Mouse (Mus musculus): ENCODE results near the gene Mapre3. TPM values are rescaled to one million over a fixed set of nuclear protein-coding genes. Genes with fewer than 3 reads are reported as not detected.

The Mapre3 gene
- polyA plus RNA-seq, 1 experiment from 2014 or later: 14.1 TPM

GRCm38 (mm10) chr5:30825821-30826220 is 11.4 kb downstream of the Mapre3 start:
- WGBS: 59% methylated on average over 6 of the region's 6 CpGs
- H3K9me3 ChIP-seq (ENCODE audit: control insufficient read depth, low read length): no peaks in the 10 kb centered on the region
- DNase-seq (ENCODE audit: low spot score): no peak

GRCm38 (mm10) chr5:30833416-30833815 is 19.0 kb downstream of the Mapre3 start:
- TF ChIP-seq EP300 (optimal IDR thresholded peaks at IDR 0.05) (no peak), CTCF (IDR thresholded peaks at IDR 0.05; ENCODE audit: low read depth) (no peak)
- Histone ChIP-seq H3K36me3 (ENCODE audit: control insufficient read depth, insufficient read depth, low read length) (no peaks in the 10 kb centered on the region), H3K9me3 (ENCODE audit: control insufficient read depth, low read length) (no peaks in the 10 kb centered on the region), H3K9ac (ENCODE audit: low read length) (no peak overlapping the region), H3K27me3 (ENCODE audit: control insufficient read depth, insufficient read depth, low read length) (no peaks in the 10 kb centered on the region), H3K4me2 (replicated peaks; ENCODE audit: low read depth) (no peak overlapping the region), H3K4me3 (ENCODE audit: low read depth, low read length) (no peak overlapping the region), H3K4me1 (replicated peaks; ENCODE audit: control insufficient read depth, insufficient read depth) (no peaks in the 10 kb centered on the region), H3K27ac (replicated peaks) (no peak overlapping the region)
- 82% methylated on average over 3 of the region's 3 CpGs for WGBS
- no peak for DNase-seq (ENCODE audit: low spot score)
- peak; percentile 85 for ATAC-seq (ENCODE audit: low FRiP score, low TSS enrichment)

More at GRCm38 (mm10) chr5:30825821-30826220, 11.4 kb downstream of the Mapre3 start:
- no peaks in the 10 kb centered on the region for H3K4me1 ChIP-seq (replicated peaks; ENCODE audit: control insufficient read depth, insufficient read depth)
- no peak overlapping the region for H3K27ac ChIP-seq (replicated peaks)
- no peak for ATAC-seq (ENCODE audit: low FRiP score, low TSS enrichment)
- no peak overlapping the region for H3K4me2 ChIP-seq (replicated peaks; ENCODE audit: low read depth)
- TF ChIP-seq EP300 (optimal IDR thresholded peaks at IDR 0.05) (no peak), CTCF (IDR thresholded peaks at IDR 0.05; ENCODE audit: low read depth) (no peak)
- H3K36me3 ChIP-seq (ENCODE audit: control insufficient read depth, insufficient read depth, low read length): no peaks in the 10 kb centered on the region
- H3K9ac ChIP-seq (ENCODE audit: low read length): no peak overlapping the region
- no peaks in the 10 kb centered on the region for H3K27me3 ChIP-seq (ENCODE audit: control insufficient read depth, insufficient read depth, low read length)
- no peak overlapping the region for H3K4me3 ChIP-seq (ENCODE audit: low read depth, low read length)

GRCm38 (mm10) chr5:30839731-30840130 is 25.3 kb downstream of the Mapre3 start:
- no peak overlapping the region for H3K9ac ChIP-seq (ENCODE audit: low read length)
- H3K4me2 ChIP-seq (replicated peaks; ENCODE audit: low read depth): no peak overlapping the region
- H3K4me1 ChIP-seq (replicated peaks; ENCODE audit: control insufficient read depth, insufficient read depth): no peaks in the 10 kb centered on the region
- no peaks in the 10 kb centered on the region for H3K36me3 ChIP-seq (ENCODE audit: control insufficient read depth, insufficient read depth, low read length)
- H3K4me3 ChIP-seq (ENCODE audit: low read depth, low read length): no peak overlapping the region
- no peak overlapping the region for H3K27ac ChIP-seq (replicated peaks)
- no peak for ATAC-seq (ENCODE audit: low FRiP score, low TSS enrichment)
- no peak for DNase-seq (ENCODE audit: low spot score)
- whole genome bisulfite sequencing: 82% methylated on average over 2 of the region's 2 CpGs
- H3K27me3 ChIP-seq (ENCODE audit: control insufficient read depth, insufficient read depth, low read length): no peaks in the 10 kb centered on the region
- no peaks in the 10 kb centered on the region for H3K9me3 ChIP-seq (ENCODE audit: control insufficient read depth, low read length)
- no peak for TF ChIP-seq EP300 (optimal IDR thresholded peaks at IDR 0.05)
- TF ChIP-seq CTCF (IDR thresholded peaks at IDR 0.05; ENCODE audit: low read depth): no peak

- Histone ChIP-seq H3K4me1 (replicated peaks; ENCODE audit: control insufficient read depth, insufficient read depth) (no peaks in the 10 kb centered on the region), H3K36me3 (ENCODE audit: control insufficient read depth, insufficient read depth, low read length) (no peaks in the 10 kb centered on the region), H3K27ac (replicated peaks) (no peak overlapping the region), H3K27me3 (ENCODE audit: control insufficient read depth, insufficient read depth, low read length) (no peaks in the 10 kb centered on the region), H3K9ac (ENCODE audit: low read length) (no peak overlapping the region), H3K9me3 (ENCODE audit: control insufficient read depth, low read length) (no peaks in the 10 kb centered on the region), H3K4me2 (replicated peaks; ENCODE audit: low read depth) (no peak overlapping the region), H3K4me3 (ENCODE audit: low read depth, low read length) (no peak overlapping the region)
- no peak for ATAC-seq (ENCODE audit: low FRiP score, low TSS enrichment)
- WGBS: 50% methylated on average over 3 of the region's 3 CpGs
- DNase-seq (ENCODE audit: low spot score): no peak
- no peak for TF ChIP-seq CTCF (IDR thresholded peaks at IDR 0.05; ENCODE audit: low read depth)
- TF ChIP-seq EP300 (optimal IDR thresholded peaks at IDR 0.05): no peak
Measured at GRCm38 (mm10) chr5:30841896-30842295, 27.5 kb downstream of the Mapre3 start.

GRCm38 (mm10) chr5:30849891-30850555 is 35.6 kb downstream of the Mapre3 start:
- Histone ChIP-seq H3K9ac (ENCODE audit: low read length) (no peak overlapping the region; the same call in 1 of the 2 replicates), H3K27ac (replicated peaks) (peak overlapping the region; percentile 78), H3K9me3 (ENCODE audit: control insufficient read depth, low read length) (no peaks in the 10 kb centered on the region), H3K27me3 (ENCODE audit: control insufficient read depth, insufficient read depth, low read length) (no peaks in the 10 kb centered on the region), H3K36me3 (ENCODE audit: control insufficient read depth, insufficient read depth, low read length) (no peaks in the 10 kb centered on the region), H3K4me3 (ENCODE audit: low read depth, low read length) (no peak overlapping the region), H3K4me1 (replicated peaks; ENCODE audit: control insufficient read depth, insufficient read depth) (no peaks in the 10 kb centered on the region), H3K4me2 (replicated peaks; ENCODE audit: low read depth) (no peak overlapping the region)
- peak; percentile 72 for DNase-seq (ENCODE audit: low spot score)
- 45% methylated on average over 6 of the region's 6 CpGs for WGBS
- peak; percentile 97 for ATAC-seq (ENCODE audit: low FRiP score, low TSS enrichment)
- TF ChIP-seq EP300 (optimal IDR thresholded peaks at IDR 0.05) (no peak), CTCF (IDR thresholded peaks at IDR 0.05; ENCODE audit: low read depth) (no peak)

- H3K4me2 ChIP-seq (replicated peaks; ENCODE audit: low read depth): no peak overlapping the region
- H3K36me3 ChIP-seq (ENCODE audit: control insufficient read depth, insufficient read depth, low read length): no peaks in the 10 kb centered on the region
- TF ChIP-seq EP300 (optimal IDR thresholded peaks at IDR 0.05) (no peak), CTCF (IDR thresholded peaks at IDR 0.05; ENCODE audit: low read depth) (no peak)
- H3K4me3 ChIP-seq (ENCODE audit: low read depth, low read length): no peak overlapping the region
- no peaks in the 10 kb centered on the region for H3K27me3 ChIP-seq (ENCODE audit: control insufficient read depth, insufficient read depth, low read length)
- H3K9ac ChIP-seq (ENCODE audit: low read length): no peak overlapping the region
- no peaks in the 10 kb centered on the region for H3K9me3 ChIP-seq (ENCODE audit: control insufficient read depth, low read length)
- DNase-seq (ENCODE audit: low spot score) (no peak), ATAC-seq (ENCODE audit: low FRiP score, low TSS enrichment) (no peak)
- H3K27ac ChIP-seq (replicated peaks): peak overlapping the region; percentile 78
- 54% methylated on average over 2 of the region's 2 CpGs for WGBS
- H3K4me1 ChIP-seq (replicated peaks; ENCODE audit: control insufficient read depth, insufficient read depth): no peaks in the 10 kb centered on the region
Measured at GRCm38 (mm10) chr5:30850556-30850925, 36.1 kb downstream of the Mapre3 start.

All from stomach, postnatal 0 days (tissue).